Mouse (Mus musculus): ENCODE measurements around the gene Olfr920. TPM values are rescaled to one million over a fixed set of nuclear protein-coding genes. Genes with fewer than 3 reads are reported as not detected.

Olfr920 gene
- under 1 TPM in 1 of 2 experiments, not detected in 1; 0.06 TPM for total RNA-seq (2021)
- long read RNA-seq, experiment 1: 0 reads
- long read RNA-seq, experiment 2: 0 reads

DNA sequence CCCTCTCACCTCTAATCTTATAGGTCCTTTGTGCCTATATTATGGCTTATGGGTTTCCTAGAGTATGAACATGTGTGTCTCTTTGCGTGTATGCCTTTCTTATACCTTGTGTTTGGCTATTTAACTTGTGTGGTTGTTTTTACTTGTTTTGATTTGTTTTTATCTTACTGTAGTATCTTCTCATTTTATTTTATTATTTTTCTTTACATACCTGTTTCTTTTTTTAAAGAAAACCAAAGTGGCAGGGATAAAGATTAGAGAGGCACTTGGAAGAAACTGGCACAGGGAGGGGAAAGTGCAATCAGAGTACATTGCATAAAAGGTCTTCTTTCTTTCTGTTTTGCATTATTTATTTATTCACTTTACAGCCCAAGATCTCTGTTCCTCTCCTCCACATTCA is at the start of gene Olfr920:
Gene Olfr920, plus strand, starts transcription at position 301 of the 400 bp plus-strand sequence.
- intact Hi-C loops (cut with DNase I): no loop called here
- no peak within 1 kb of the TSS for H3K4me3 ChIP-seq
- DNase-seq: no peak
- H3K27ac ChIP-seq: no peak within 1 kb of the TSS
- TF ChIP-seq CTCF (IDR thresholded peaks at IDR 0.05): no peak

DNA sequence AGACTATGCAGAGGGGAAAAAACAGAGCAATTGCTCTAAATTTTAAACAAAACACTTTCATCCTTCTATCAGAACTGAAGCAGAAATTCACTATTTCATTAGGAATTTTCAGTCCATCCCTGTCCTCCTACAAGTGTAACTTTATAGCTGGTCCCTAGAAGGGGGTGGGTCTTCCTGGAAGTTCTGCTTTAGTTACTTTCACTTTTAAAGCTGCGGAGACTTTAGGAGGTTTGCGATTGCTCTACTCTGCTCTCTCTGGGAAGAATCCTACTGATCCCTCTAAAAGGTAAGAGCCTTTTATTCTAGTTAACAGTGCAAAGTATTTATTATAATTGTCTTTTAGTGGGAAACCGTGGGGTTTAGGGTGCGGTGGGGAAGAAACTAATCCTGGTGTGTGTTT is 34.0 kb upstream of the Olfr920 start, which contains the start of gene Vwa5a:
Gene Vwa5a, plus strand, starts transcription at position 167 of the 400 bp plus-strand sequence.
- TF ChIP-seq CTCF (IDR thresholded peaks at IDR 0.05): no peak
- H3K4me3 ChIP-seq: peak within 1 kb of the TSS; percentile 79
- DNase-seq: no peak
- intact Hi-C loops (cut with DNase I): no loop called here
- peak within 1 kb of the TSS; percentile 83 for H3K27ac ChIP-seq

DNA sequence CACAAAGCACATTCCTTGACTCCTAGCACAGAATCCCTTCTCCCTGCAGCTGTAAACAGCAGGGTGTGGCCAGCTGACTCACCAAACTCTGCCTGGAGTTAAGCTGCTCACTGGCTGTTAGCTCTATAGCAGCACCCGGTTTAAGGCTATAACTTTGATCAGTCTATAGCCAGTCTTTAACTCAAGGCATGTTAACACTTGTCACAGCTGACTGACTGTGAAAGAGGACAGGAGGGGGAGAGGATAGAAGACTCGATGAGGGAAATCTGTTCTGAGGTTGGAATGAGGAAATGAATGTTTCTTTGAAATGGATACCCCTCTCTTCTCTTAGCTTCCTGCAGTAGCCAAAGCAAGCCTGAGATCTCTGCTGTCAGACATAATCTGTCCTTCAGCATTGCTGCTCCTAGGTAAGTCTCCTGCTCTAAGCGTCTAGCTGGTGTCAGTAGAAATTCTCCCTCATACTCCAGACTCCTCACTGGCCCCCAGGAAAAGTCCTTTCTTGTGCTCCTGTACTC is 33.1 kb upstream of the Olfr920 start:
- intact Hi-C loops (cut with DNase I): no loop called here
- no peak for TF ChIP-seq CTCF (IDR thresholded peaks at IDR 0.05)
- DNase-seq: peak; percentile 43
- Histone ChIP-seq H3K27ac (peak overlapping the region; percentile 83), H3K4me3 (peak overlapping the region; percentile 79)

DNA sequence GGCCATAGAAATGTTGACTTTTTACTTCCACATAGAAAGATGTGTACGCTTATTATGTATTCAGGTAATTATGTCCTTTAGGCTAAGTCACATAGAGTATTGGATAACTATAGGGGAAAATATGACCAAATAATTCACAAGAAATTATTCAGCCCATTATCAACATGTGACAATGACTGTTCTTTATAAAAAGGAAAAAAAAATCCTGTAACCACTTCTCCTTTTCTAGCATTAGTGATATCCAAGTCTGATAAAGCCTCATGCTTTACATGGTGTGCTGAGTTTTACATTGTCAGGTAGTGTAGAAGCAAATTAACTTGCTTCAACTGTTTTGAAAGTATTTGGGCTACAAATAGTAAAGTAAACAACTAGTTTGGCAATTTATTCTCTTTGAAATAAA is 28.1 kb upstream of the Olfr920 start:
- Histone ChIP-seq H3K4me3 (no peak overlapping the region), H3K27ac (no peak overlapping the region)
- intact Hi-C loops (cut with DNase I): no loop called here
- no peak for TF ChIP-seq CTCF (IDR thresholded peaks at IDR 0.05)
- no peak for DNase-seq

DNA sequence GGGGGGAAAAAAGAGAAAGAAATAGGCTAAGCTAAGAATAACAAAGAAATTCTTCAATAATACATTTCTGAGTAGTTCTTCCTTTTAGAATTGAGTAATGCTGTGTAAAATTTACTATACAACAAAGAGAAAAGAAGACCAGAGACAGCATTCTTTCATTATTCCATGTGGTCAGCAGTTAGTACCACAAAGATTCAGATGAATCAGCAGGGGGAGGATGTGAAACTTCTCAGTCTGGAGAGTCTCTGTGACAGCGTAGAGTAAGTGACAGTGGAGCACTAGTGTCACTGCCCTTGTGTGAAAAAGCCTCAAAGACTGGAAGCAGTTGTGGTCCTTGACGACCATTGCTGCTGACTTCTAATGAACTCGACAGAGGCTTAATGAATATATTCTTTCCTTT is 23.9 kb upstream of the Olfr920 start:
- intact Hi-C loops (cut with DNase I): no loop called here
- DNase-seq: no peak
- Histone ChIP-seq H3K27ac (no peak overlapping the region), H3K4me3 (no peak overlapping the region)
- no peak for TF ChIP-seq CTCF (IDR thresholded peaks at IDR 0.05)

DNA sequence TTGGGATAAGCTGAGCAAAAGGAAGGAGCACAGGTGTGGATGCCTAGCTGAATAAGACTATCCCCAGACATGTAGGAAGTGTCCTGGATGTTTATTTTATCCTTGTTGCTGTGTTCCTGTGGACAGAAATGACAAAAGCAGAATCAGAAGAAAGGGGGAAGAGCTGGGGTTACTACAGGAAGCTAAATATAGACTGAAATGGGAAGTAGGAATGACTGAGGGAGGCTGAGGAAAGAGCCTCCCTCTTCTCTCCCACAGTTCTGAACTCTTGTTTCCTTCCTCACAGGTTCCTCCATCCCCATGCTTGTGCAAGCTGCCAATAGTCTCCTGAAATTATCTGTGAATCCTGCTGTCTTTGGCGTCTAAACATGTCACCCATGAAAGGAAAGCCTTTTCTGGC is 10.7 kb upstream of the Olfr920 start:
- H3K4me3 ChIP-seq: no peak overlapping the region
- TF ChIP-seq CTCF (IDR thresholded peaks at IDR 0.05): no peak
- no peak overlapping the region for H3K27ac ChIP-seq
- intact Hi-C loops (cut with DNase I): no loop called here
- no peak for DNase-seq

DNA sequence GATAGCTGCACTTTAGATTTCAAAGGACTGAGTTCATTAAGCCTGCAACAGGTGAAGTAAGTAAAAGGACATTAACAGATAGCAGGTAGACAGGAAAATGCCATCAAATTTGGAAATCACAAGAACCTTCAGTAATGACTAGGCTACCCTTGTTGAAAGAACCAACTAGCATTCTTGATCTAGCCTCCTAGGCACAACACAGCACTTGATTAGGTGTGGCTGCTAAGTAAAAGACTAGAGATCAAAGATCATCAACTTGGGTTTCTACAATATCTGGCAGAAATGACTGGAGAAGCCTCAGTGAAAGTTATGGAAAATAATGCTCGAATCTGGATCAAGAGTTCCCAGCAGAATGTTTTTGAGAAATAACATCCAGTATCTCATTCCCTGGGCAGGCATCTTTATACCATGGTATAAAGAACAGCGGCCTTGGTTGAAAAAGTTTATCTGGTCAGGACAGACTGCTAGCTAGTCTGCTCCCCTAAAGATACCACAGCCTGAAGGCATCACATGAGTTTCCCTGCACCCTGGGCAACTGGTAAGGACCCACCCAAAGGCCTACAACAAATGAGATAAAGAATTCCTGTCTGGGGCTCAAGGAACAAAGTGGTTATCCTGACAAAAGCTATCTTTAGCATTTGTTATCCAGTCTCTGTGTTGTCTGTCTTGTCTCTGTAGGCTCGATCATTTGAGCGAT is 7.3 kb upstream of the Olfr920 start:
- Histone ChIP-seq H3K27ac (no peak overlapping the region), H3K4me3 (no peak overlapping the region)
- DNase-seq: no peak
- TF ChIP-seq CTCF (IDR thresholded peaks at IDR 0.05): no peak
- intact Hi-C loops (cut with DNase I): no loop called here

DNA sequence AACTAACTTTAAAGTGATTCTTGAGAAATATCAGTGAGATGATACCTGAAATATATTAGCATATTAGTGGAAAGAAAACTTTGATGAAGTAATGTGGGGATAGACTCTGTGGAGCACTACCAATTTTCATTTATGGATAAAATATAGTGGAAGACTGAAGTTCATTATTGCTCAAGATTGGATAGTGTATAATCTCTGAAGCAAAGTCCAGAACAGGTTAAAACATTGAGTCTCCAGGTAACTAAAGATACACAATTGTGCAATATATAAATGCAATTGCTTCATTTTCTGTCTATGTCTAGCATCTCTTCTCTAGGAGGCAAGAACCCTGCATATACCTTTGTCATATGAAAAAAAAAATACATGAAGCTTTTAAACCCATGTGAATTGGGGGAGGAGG is 20.7 kb downstream of the Olfr920 start, which contains the start of gene Olfr921:
Gene Olfr921, plus strand, starts transcription at position 301 of the 400 bp plus-strand sequence.
- TF ChIP-seq CTCF (IDR thresholded peaks at IDR 0.05): no peak
- intact Hi-C loops (cut with DNase I): no loop called here
- no peak within 1 kb of the TSS for H3K27ac ChIP-seq
- DNase-seq: no peak
- H3K4me3 ChIP-seq: no peak within 1 kb of the TSS

DNA sequence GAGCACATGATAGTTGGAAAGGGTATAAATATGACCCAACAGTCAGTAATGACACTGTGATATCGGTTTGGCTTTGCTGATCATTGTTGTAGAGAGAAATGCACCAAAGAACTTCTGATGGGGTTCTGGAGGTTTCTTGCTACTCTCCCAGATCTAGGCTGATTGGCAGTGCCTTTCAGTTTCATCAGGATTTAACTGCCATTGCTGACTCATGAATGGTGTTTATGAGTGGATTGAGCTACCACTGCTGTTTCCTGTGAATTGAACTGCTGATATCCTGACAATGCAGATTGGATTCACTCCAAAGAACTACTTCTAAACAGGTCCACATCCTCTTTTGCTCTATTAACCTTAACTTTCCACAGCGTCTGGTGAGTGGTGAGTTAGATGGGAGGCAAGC is 40.6 kb downstream of the Olfr920 start:
- no peak overlapping the region for H3K27ac ChIP-seq
- no peak for TF ChIP-seq CTCF (IDR thresholded peaks at IDR 0.05)
- intact Hi-C loops (cut with DNase I): no loop called here
- H3K4me3 ChIP-seq: no peak overlapping the region
- no peak for DNase-seq

DNA sequence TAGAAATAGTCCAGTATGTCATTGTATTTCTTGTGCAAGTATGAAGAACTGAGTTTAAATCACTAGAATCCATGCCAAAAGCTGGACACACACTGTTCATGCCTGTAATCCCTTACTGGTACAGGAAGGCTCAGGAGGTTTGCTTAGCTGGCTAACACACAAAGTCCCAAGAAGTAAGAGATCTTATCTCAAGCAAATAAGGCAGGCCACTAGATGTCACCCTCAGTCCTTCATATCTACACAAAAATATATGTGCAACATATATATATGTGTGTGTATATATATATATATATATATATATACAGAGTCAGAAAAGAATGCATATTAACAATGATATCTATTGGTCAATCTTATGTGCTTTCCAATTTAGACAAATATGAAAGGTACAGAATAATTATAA is 53.6 kb downstream of the Olfr920 start:
- DNase-seq: no peak
- TF ChIP-seq CTCF (IDR thresholded peaks at IDR 0.05): no peak
- no peak overlapping the region for H3K27ac ChIP-seq
- intact Hi-C loops (cut with DNase I): no loop called here
- no peak overlapping the region for H3K4me3 ChIP-seq

Other genes with a start within 250 kb of the Olfr920 start
- not detected for gene Olfr911-ps1, start 230.7 kb upstream of the Olfr920 start, total RNA-seq (2021)
- gene Olfr910, start 214.4 kb upstream of the Olfr920 start, total RNA-seq (2021): not detected
- not detected for gene Olfr912, start 172.1 kb upstream of the Olfr920 start, total RNA-seq (2021)
- gene Olfr913, start 159.5 kb upstream of the Olfr920 start, total RNA-seq (2021): not detected
- not detected for gene Olfr914, start 147.2 kb upstream of the Olfr920 start, total RNA-seq (2021)
- gene Olfr916, start 92.4 kb upstream of the Olfr920 start, total RNA-seq (2021): not detected
- gene Olfr917, start 86.5 kb upstream of the Olfr920 start, total RNA-seq (2021): not detected
- not detected for gene Olfr918, start 77.7 kb upstream of the Olfr920 start, total RNA-seq (2021)
- gene Olfr919, start 48.6 kb upstream of the Olfr920 start, total RNA-seq (2021): not detected
- gene Vwa5a, start 34.0 kb upstream of the Olfr920 start, total RNA-seq (2021): 10 to 100 TPM; 11.0 to 12.4 TPM
- not detected for gene Olfr921, start 20.8 kb downstream of the Olfr920 start, total RNA-seq (2021)
- not detected for gene Olfr922, start 62.3 kb downstream of the Olfr920 start, total RNA-seq (2021)
- gene Olfr923, start 74.2 kb downstream of the Olfr920 start, total RNA-seq (2021): not detected
- not detected for gene Olfr924, start 92.2 kb downstream of the Olfr920 start, total RNA-seq (2021)
- not detected for gene Olfr26, start 102.8 kb downstream of the Olfr920 start, total RNA-seq (2021)
- gene Olfr926, start 124.8 kb downstream of the Olfr920 start, total RNA-seq (2021): not detected
- gene Olfr930, start 177.5 kb downstream of the Olfr920 start, total RNA-seq (2021): not detected
- not detected for gene Olfr933, start 220.0 kb downstream of the Olfr920 start, total RNA-seq (2021)
- gene Olfr934, start 236.0 kb downstream of the Olfr920 start, total RNA-seq (2021): not detected
- not detected for gene Olfr935, start 247.4 kb downstream of the Olfr920 start, total RNA-seq (2021)